Mouse (Mus musculus): ENCODE measurements around the gene Bnc2. TPM values are rescaled to one million over a fixed set of nuclear protein-coding genes. Genes with fewer than 3 reads are reported as not detected.

The Bnc2 gene
- polyA plus RNA-seq, 1 experiment = 6.4 TPM

GRCm38 (mm10) chr4:84317421-84317820 is 357.7 kb downstream of the Bnc2 start:
- Histone ChIP-seq H3K36me3 (ENCODE audit: control insufficient read depth, insufficient read depth) (no peaks in the 10 kb centered on the region), H3K4me2 (ENCODE audit: low read depth) (no peak overlapping the region), H3K4me3 (no peak overlapping the region), H3K79me2 (ENCODE audit: control insufficient read depth, insufficient read depth) (no peaks in the 10 kb centered on the region), H3K27me3 (ENCODE audit: control insufficient read depth, insufficient read depth, insufficient read length) (no peaks in the 10 kb centered on the region), H3ac (ENCODE audit: control insufficient read depth, insufficient read length) (no peak overlapping the region)
- no peak for TF ChIP-seq MYOD1 (IDR thresholded peaks at IDR 0.05; ENCODE audit: control insufficient read depth in 1 of 3, insufficient read length in 2 of 3, low read depth in 2 of 3)
- TF ChIP-seq POLR2AphosphoS2 (IDR thresholded peaks at IDR 0.05; ENCODE audit: insufficient read length, low read depth) = no peak
- no peak for TF ChIP-seq USF1 (IDR thresholded peaks at IDR 0.05; ENCODE audit: low read depth)
- no peak for TF ChIP-seq MYOG (IDR thresholded peaks at IDR 0.05; ENCODE audit: control insufficient read depth in 1 of 3, insufficient read depth in 1 of 3, insufficient read length in 2 of 3, low read depth in 2 of 3)
- no peak for TF ChIP-seq TCF12 (IDR thresholded peaks at IDR 0.05; ENCODE audit: insufficient read depth, poor library complexity, severe bottlenecking)
- no peak for TF ChIP-seq MAX (IDR thresholded peaks at IDR 0.05; ENCODE audit: low read depth)
- no peak for TF ChIP-seq E2F4 (IDR thresholded peaks at IDR 0.05; ENCODE audit: insufficient read depth)
- TF ChIP-seq SRF (IDR thresholded peaks at IDR 0.05; ENCODE audit: control insufficient read depth, insufficient read length, low read depth) = no peak
- TF ChIP-seq TCF3 (IDR thresholded peaks at IDR 0.05; ENCODE audit: insufficient read length, low read depth) = no peak
- TF ChIP-seq POLR2A (IDR thresholded peaks at IDR 0.05; ENCODE audit: insufficient read length, low read depth) = no peak
- no peak for TF ChIP-seq REST (IDR thresholded peaks at IDR 0.05; ENCODE audit: insufficient read depth, insufficient read length)
- no peak for TF ChIP-seq CEBPB (IDR thresholded peaks at IDR 0.05; ENCODE audit: insufficient read depth, poor library complexity, severe bottlenecking)

GRCm38 (mm10) chr4:84311371-84311770 is 363.7 kb downstream of the Bnc2 start:
- no peaks in the 10 kb centered on the region for H3K27me3 ChIP-seq (ENCODE audit: control insufficient read depth, insufficient read depth, insufficient read length)
- TF ChIP-seq MYOG (IDR thresholded peaks at IDR 0.05; ENCODE audit: control insufficient read depth in 1 of 3, insufficient read depth in 1 of 3, insufficient read length in 2 of 3, low read depth in 2 of 3) = no peak
- no peak for TF ChIP-seq TCF3 (IDR thresholded peaks at IDR 0.05; ENCODE audit: insufficient read length, low read depth)
- no peak for TF ChIP-seq REST (IDR thresholded peaks at IDR 0.05; ENCODE audit: insufficient read depth, insufficient read length)
- TF ChIP-seq SRF (IDR thresholded peaks at IDR 0.05; ENCODE audit: control insufficient read depth, insufficient read length, low read depth) = no peak
- H3K4me3 ChIP-seq = no peak overlapping the region
- H3ac ChIP-seq (ENCODE audit: control insufficient read depth, insufficient read length) = no peak overlapping the region
- H3K79me2 ChIP-seq (ENCODE audit: control insufficient read depth, insufficient read depth) = no peaks in the 10 kb centered on the region
- no peak overlapping the region for H3K4me2 ChIP-seq (ENCODE audit: low read depth)
- H3K36me3 ChIP-seq (ENCODE audit: control insufficient read depth, insufficient read depth) = no peaks in the 10 kb centered on the region

GRCm38 (mm10) chr4:84310851-84311250 is 364.2 kb downstream of the Bnc2 start:
- Histone ChIP-seq H3ac (ENCODE audit: control insufficient read depth, insufficient read length) (no peak overlapping the region), H3K4me3 (no peak overlapping the region), H3K27me3 (ENCODE audit: control insufficient read depth, insufficient read depth, insufficient read length) (no peaks in the 10 kb centered on the region), H3K4me2 (ENCODE audit: low read depth) (no peak overlapping the region), H3K36me3 (ENCODE audit: control insufficient read depth, insufficient read depth) (no peaks in the 10 kb centered on the region), H3K79me2 (ENCODE audit: control insufficient read depth, insufficient read depth) (no peaks in the 10 kb centered on the region)
- TF ChIP-seq MYOG (IDR thresholded peaks at IDR 0.05; ENCODE audit: control insufficient read depth in 1 of 3, insufficient read depth in 1 of 3, insufficient read length in 2 of 3, low read depth in 2 of 3) = no peak
- TF ChIP-seq TCF12 (IDR thresholded peaks at IDR 0.05; ENCODE audit: insufficient read depth, poor library complexity, severe bottlenecking) = no peak
- TF ChIP-seq TCF3 (IDR thresholded peaks at IDR 0.05; ENCODE audit: insufficient read length, low read depth) = no peak
- TF ChIP-seq USF1 (IDR thresholded peaks at IDR 0.05; ENCODE audit: low read depth) = no peak
- no peak for TF ChIP-seq MAX (IDR thresholded peaks at IDR 0.05; ENCODE audit: low read depth)
- TF ChIP-seq POLR2A (IDR thresholded peaks at IDR 0.05; ENCODE audit: insufficient read length, low read depth) = no peak
- TF ChIP-seq MYOD1 (IDR thresholded peaks at IDR 0.05; ENCODE audit: control insufficient read depth in 1 of 3, insufficient read length in 2 of 3, low read depth in 2 of 3) = no peak

GRCm38 (mm10) chr4:84308226-84308862 is 366.7 kb downstream of the Bnc2 start:
- H3K4me2 ChIP-seq (ENCODE audit: low read depth) = no peak overlapping the region
- H3K79me2 ChIP-seq (ENCODE audit: control insufficient read depth, insufficient read depth) = no peaks in the 10 kb centered on the region
- no peaks in the 10 kb centered on the region for H3K36me3 ChIP-seq (ENCODE audit: control insufficient read depth, insufficient read depth)
- H3K27me3 ChIP-seq (ENCODE audit: control insufficient read depth, insufficient read depth, insufficient read length) = no peaks in the 10 kb centered on the region
- TF ChIP-seq E2F4 (IDR thresholded peaks at IDR 0.05; ENCODE audit: insufficient read depth) (no peak), CEBPB (IDR thresholded peaks at IDR 0.05; ENCODE audit: insufficient read depth, poor library complexity, severe bottlenecking) (no peak), MYOD1 (IDR thresholded peaks at IDR 0.05; ENCODE audit: control insufficient read depth in 1 of 3, insufficient read length in 2 of 3, low read depth in 2 of 3) (no peak), TCF3 (IDR thresholded peaks at IDR 0.05; ENCODE audit: insufficient read length, low read depth) (no peak), MAX (IDR thresholded peaks at IDR 0.05; ENCODE audit: low read depth) (no peak), POLR2AphosphoS2 (IDR thresholded peaks at IDR 0.05; ENCODE audit: insufficient read length, low read depth) (no peak)
- H3K4me3 ChIP-seq = no peak overlapping the region
- H3ac ChIP-seq (ENCODE audit: control insufficient read depth, insufficient read length) = no peak overlapping the region

- H3K4me3 ChIP-seq = no peak overlapping the region
- no peaks in the 10 kb centered on the region for H3K36me3 ChIP-seq (ENCODE audit: control insufficient read depth, insufficient read depth)
- no peak overlapping the region for H3ac ChIP-seq (ENCODE audit: control insufficient read depth, insufficient read length)
- no peaks in the 10 kb centered on the region for H3K27me3 ChIP-seq (ENCODE audit: control insufficient read depth, insufficient read depth, insufficient read length)
- H3K79me2 ChIP-seq (ENCODE audit: control insufficient read depth, insufficient read depth) = no peaks in the 10 kb centered on the region
- no peak for TF ChIP-seq CEBPB (IDR thresholded peaks at IDR 0.05; ENCODE audit: insufficient read depth, poor library complexity, severe bottlenecking)
- TF ChIP-seq SRF (IDR thresholded peaks at IDR 0.05; ENCODE audit: control insufficient read depth, insufficient read length, low read depth) = no peak
- no peak for TF ChIP-seq E2F4 (IDR thresholded peaks at IDR 0.05; ENCODE audit: insufficient read depth)
- H3K4me2 ChIP-seq (ENCODE audit: low read depth) = no peak overlapping the region
Measured at GRCm38 (mm10) chr4:84306928-84307606, 368.0 kb downstream of the Bnc2 start.
